Mouse (Mus musculus) liver, embryonic 11.5 days (tissue): ENCODE measurements at regions not wholly inside any gene's neighbourhood (a gene's known extent, or its start where the extent isn't known, plus 50 kb on each side); places are given as distances from the start of the nearest gene placed in this dataset.

Experiments used
- ATAC-seq: fragments of 200-750 bp; cut with Nextera tagmentation; replicated peaks from 2 replicates; pipeline ENCODE4 v1.8.0; 2017; ENCODE audit warnings: moderate number of reproducible peaks, mild to moderate bottlenecking, moderate TSS enrichment, moderate library complexity; ENCODE audit not compliant: low FRiP score
- DNase-seq: peaks from one replicate; pipeline ENCODE4 v3.0.0-alpha.2; 2017; ENCODE audit warnings: low spot score
- H3K27ac ChIP-seq: fragments of 300-500 bp; sonication (generic); 2 replicates; pipeline ENCODE4 v1.5.1; 2014; ENCODE audit warnings: mild to moderate bottlenecking, low read depth, low read length, control low read depth
- H3K27me3 ChIP-seq: fragments of 300-500 bp; sonication (generic); replicated peaks from 2 replicates; pipeline ENCODE4 v1.6.1; 2014; ENCODE audit warnings: low read length, mixed read lengths; ENCODE audit not compliant: control insufficient read depth, insufficient read depth
- H3K36me3 ChIP-seq: fragments of 300-500 bp; sonication (generic); 2 replicates; pipeline ENCODE4 v1.6.1; 2014; ENCODE audit warnings: mild to moderate bottlenecking, low read length, moderate library complexity, mixed read lengths; ENCODE audit not compliant: control insufficient read depth, insufficient read depth
- H3K4me1 ChIP-seq: fragments of 300-500 bp; sonication (generic); replicated peaks from 2 replicates; pipeline ENCODE4 v1.6.1; 2014; ENCODE audit warnings: low read length, mixed read lengths; ENCODE audit not compliant: control insufficient read depth, insufficient read depth
- H3K4me2 ChIP-seq: fragments of 300-500 bp; sonication (generic); 2 replicates; pipeline ENCODE4 v1.6.1; 2014; ENCODE audit warnings: mild to moderate bottlenecking, control low read depth, moderate library complexity
- H3K4me3 ChIP-seq: fragments of 300-500 bp; sonication (generic); 2 replicates; pipeline ENCODE4 v1.5.1; 2014; ENCODE audit warnings: low read depth, low read length, control low read depth
- H3K9ac ChIP-seq: fragments of 300-500 bp; sonication (generic); 2 replicates; pipeline ENCODE4 v1.6.1; 2014; ENCODE audit warnings: low read depth, low read length, control low read depth
- H3K9me3 ChIP-seq: fragments of 300-500 bp; sonication (generic); 2 replicates; pipeline ENCODE4 v1.6.1; 2016; ENCODE audit warnings: low read length, inconsistent platforms, mixed read lengths; ENCODE audit not compliant: control insufficient read depth
- WGBS: fragments of 180-500 bp; shearing (Covaris S2); extraction: QIAGEN DNeasy Blood & Tissue Kit; methylation state at CpG from one replicate; pipeline ENCODE4 v1.1.7; 2014; 5-methylcytosine and 5-hydroxymethylcytosine counted together

GRCm38 (mm10) chr6:64797600-64797999 is 68.7 kb downstream of the Atoh1 start:
- Histone ChIP-seq H3K4me2 (no peak overlapping the region), H3K9me3 (no peaks in the 10 kb centered on the region), H3K4me3 (no peak overlapping the region), H3K4me1 (no peaks in the 10 kb centered on the region), H3K9ac (no peak overlapping the region), H3K27ac (no peak overlapping the region), H3K36me3 (no peaks in the 10 kb centered on the region), H3K27me3 (no peaks in the 10 kb centered on the region)
- ATAC-seq: no peak
- 48% methylated on average over 3 of the region's 3 CpGs for WGBS
- no peak for DNase-seq

- H3K4me1 ChIP-seq: no peaks in the 10 kb centered on the region
- no peaks in the 10 kb centered on the region for H3K36me3 ChIP-seq
- ATAC-seq (no peak), DNase-seq (no peak)
- no peak overlapping the region for H3K9ac ChIP-seq
- no peak overlapping the region for H3K4me3 ChIP-seq
- no peak overlapping the region for H3K27ac ChIP-seq
- WGBS: 68% methylated on average over 5 of the region's 5 CpGs
- no peaks in the 10 kb centered on the region for H3K9me3 ChIP-seq
- no peaks in the 10 kb centered on the region for H3K27me3 ChIP-seq
- peak overlapping the region; percentile 49 for H3K4me2 ChIP-seq
Measured at GRCm38 (mm10) chr6:64798804-64799203, 69.9 kb downstream of the Atoh1 start.

- WGBS: 22% methylated on average over 22 of the region's 22 CpGs
- no peaks in the 10 kb centered on the region for H3K36me3 ChIP-seq
- no peaks in the 10 kb centered on the region for H3K4me1 ChIP-seq
- no peak for ATAC-seq
- no peak for DNase-seq
- H3K4me2 ChIP-seq: peak overlapping the region; percentile 49
- no peak overlapping the region for H3K27ac ChIP-seq
- H3K27me3 ChIP-seq: no peaks in the 10 kb centered on the region
- no peak overlapping the region for H3K9ac ChIP-seq
- no peak overlapping the region for H3K4me3 ChIP-seq
- H3K9me3 ChIP-seq: no peaks in the 10 kb centered on the region
Measured at GRCm38 (mm10) chr6:64799306-64800001, 70.5 kb downstream of the Atoh1 start.

- Histone ChIP-seq H3K9ac (no peak overlapping the region), H3K4me2 (no peak overlapping the region), H3K9me3 (no peaks in the 10 kb centered on the region), H3K27me3 (no peaks in the 10 kb centered on the region), H3K36me3 (no peaks in the 10 kb centered on the region), H3K4me1 (no peaks in the 10 kb centered on the region), H3K27ac (no peak overlapping the region), H3K4me3 (no peak overlapping the region)
- ATAC-seq (no peak), DNase-seq (no peak)
- WGBS: 40% methylated on average over 3 of the region's 3 CpGs
Measured at GRCm38 (mm10) chr6:64800965-64801364, 72.0 kb downstream of the Atoh1 start.

GRCm38 (mm10) chr6:64815115-64815514 is 86.2 kb downstream of the Atoh1 start:
- Histone ChIP-seq H3K36me3 (no peaks in the 10 kb centered on the region), H3K4me1 (no peaks in the 10 kb centered on the region), H3K9me3 (no peaks in the 10 kb centered on the region), H3K9ac (no peak overlapping the region), H3K27ac (no peak overlapping the region), H3K4me3 (no peak overlapping the region), H3K4me2 (no peak overlapping the region), H3K27me3 (no peaks in the 10 kb centered on the region)
- ATAC-seq (no peak), DNase-seq (no peak)
- WGBS: 92% methylated on average over 1 of the region's 1 CpGs

GRCm38 (mm10) chr6:64849097-64849648 is 120.2 kb downstream of the Atoh1 start:
- no peak for ATAC-seq

GRCm38 (mm10) chr6:64862901-64863300 is 134.0 kb downstream of the Atoh1 start:
- no peaks in the 10 kb centered on the region for H3K9me3 ChIP-seq
- H3K9ac ChIP-seq: no peak overlapping the region
- DNase-seq (no peak), ATAC-seq (no peak)
- H3K27ac ChIP-seq: no peak overlapping the region
- no peaks in the 10 kb centered on the region for H3K27me3 ChIP-seq
- H3K4me3 ChIP-seq: no peak overlapping the region
- H3K4me2 ChIP-seq: no peak overlapping the region
- H3K36me3 ChIP-seq: no peaks in the 10 kb centered on the region
- 76% methylated on average over 4 of the region's 4 CpGs for WGBS
- H3K4me1 ChIP-seq: no peaks in the 10 kb centered on the region

More at GRCm38 (mm10) chr6:64849097-64849648, 120.2 kb downstream of the Atoh1 start:
- Histone ChIP-seq H3K9ac (no peak overlapping the region), H3K4me1 (no peaks in the 10 kb centered on the region), H3K27me3 (no peaks in the 10 kb centered on the region), H3K4me3 (no peak overlapping the region), H3K36me3 (no peaks in the 10 kb centered on the region), H3K27ac (no peak overlapping the region), H3K9me3 (no peaks in the 10 kb centered on the region), H3K4me2 (no peak overlapping the region)
- 71% methylated on average over 4 of the region's 4 CpGs for WGBS
- no peak for DNase-seq

GRCm38 (mm10) chr6:64896420-64896819 is 146.0 kb upstream of the Smarcad1 start:
- H3K36me3 ChIP-seq: no peaks in the 10 kb centered on the region
- WGBS: 67% methylated on average over 5 of the region's 5 CpGs
- no peak overlapping the region for H3K27ac ChIP-seq
- no peak overlapping the region for H3K4me2 ChIP-seq
- no peak for DNase-seq
- no peak for ATAC-seq
- no peak overlapping the region for H3K4me3 ChIP-seq
- H3K9me3 ChIP-seq: no peaks in the 10 kb centered on the region
- H3K4me1 ChIP-seq: no peaks in the 10 kb centered on the region
- H3K9ac ChIP-seq: no peak overlapping the region
- no peaks in the 10 kb centered on the region for H3K27me3 ChIP-seq
